Mouse (Mus musculus): ENCODE data around the gene Tmem106b. TPM values are rescaled to one million over a fixed set of nuclear protein-coding genes. Genes with fewer than 3 reads are reported as not detected.

The Tmem106b gene
- 27.9 and 33.7 TPM in 2 replicates for polyA plus RNA-seq (2015; fragmentation: Nextera tagmentation; extraction: Ambion mirVana)

DNA sequence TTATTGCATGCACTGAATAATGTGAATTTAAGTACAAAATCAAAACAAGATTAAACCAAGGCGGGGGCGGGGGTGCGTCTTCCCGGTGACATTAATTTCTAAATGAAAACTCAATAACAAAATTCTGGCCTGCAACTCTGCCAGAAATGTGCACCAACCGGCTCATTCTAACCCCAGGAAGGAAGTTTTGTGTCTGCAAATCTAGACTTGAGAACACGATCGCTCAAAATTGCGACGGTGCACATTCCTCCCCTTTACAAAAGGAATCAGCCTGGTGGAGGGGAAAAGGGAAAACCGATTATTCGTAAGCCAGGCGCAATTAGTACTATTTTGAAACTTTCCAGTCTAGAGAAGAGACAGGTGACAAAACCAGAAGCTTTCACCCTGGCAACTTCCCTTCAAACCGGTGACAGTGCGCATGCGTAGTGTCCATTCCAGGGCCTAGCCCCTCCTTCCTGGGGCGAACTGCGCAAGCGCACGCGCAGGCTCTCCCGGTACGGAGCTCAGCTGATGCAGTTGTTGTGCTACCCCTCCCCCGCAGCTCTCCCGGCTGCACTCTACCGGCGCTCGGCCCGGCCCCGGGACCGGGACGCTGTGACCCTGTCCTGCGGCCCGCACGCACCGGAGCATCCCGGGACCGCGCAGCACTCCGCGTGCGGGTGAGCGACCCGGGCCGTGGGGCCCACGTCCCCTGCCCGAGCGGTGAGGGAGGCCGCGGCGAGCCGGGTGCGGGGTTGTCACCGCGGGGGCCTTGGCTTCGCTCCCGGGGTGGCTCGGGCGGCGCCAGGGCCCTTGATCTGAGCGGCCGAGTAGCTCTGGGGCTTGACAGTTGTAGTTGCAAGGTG is at the start of gene Tmem106b:
Gene Tmem106b, plus strand, starts transcription at position 458 of the 845 bp plus-strand sequence.
- 3% methylated on average over 61 of the region's 61 CpGs for WGBS
- peak; percentile 100 for ATAC-seq (replicated peaks; ENCODE audit: insufficient number of reproducible peaks, insufficient read depth, low FRiP score, low read depth)
- Histone ChIP-seq H3K4me1 (replicated peaks) (peaks cover 4% of the 10 kb centered on the region), H3K27me3 (no peaks in the 10 kb centered on the region), H3K36me3 (peaks cover 18% of the 10 kb centered on the region; the same call in 1 of the 2 replicates), H3K4me3 (peak within 1 kb of the TSS; percentile 95), H3K27ac (peak within 1 kb of the TSS; percentile 94), H3K9ac (peak within 1 kb of the TSS; percentile 94), H3K9me3 (replicated peaks) (no peaks in the 10 kb centered on the region), H3K4me2 (peak within 1 kb of the TSS; percentile 69)

DNA sequence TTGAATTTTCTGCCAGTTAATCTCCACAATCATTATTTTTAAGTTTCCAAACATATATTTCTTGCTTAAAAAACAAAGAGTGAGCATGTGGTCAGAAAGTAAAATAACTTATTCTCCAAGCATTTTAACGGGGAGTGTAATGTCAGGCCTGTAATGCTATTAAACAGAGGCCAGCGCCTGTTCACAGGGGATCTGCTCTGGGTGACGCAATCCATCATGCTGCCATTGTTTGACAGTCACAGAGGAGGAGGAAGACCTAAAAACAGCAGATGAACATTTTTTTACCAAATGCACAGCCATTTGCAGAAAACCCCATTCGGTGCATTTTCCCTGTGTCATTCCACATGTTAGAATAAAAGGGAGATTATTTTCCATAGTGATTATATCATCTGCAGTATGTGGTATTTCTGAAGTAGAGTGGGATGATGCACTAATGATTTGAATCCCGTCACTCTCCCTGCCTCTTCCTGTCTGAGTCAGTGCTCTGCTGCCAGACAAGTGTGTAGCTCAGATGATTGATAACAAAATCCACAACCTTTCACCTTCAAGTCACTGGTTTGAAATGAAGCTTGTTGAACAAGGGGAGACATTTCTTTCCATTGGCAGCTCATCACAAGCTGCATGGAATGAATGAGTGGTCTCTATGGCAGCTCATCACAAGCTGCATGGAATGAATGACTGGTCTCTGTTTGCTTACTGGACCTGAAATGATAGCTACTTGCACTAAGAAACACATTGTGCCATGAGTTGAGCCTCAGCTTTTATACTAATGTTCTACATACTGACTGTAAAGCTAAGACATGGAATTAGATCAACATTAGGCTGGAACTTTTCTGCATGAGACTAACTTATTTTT is 48.1 kb upstream of the Tmem106b start:
- no peak for ATAC-seq (replicated peaks; ENCODE audit: insufficient number of reproducible peaks, insufficient read depth, low FRiP score, low read depth)
- Histone ChIP-seq H3K27me3 (no peaks in the 10 kb centered on the region), H3K4me3 (no peak overlapping the region), H3K27ac (no peak overlapping the region), H3K4me2 (no peak overlapping the region), H3K4me1 (replicated peaks) (no peaks in the 10 kb centered on the region; the same call in 1 of the 2 replicates), H3K36me3 (no peaks in the 10 kb centered on the region), H3K9me3 (replicated peaks) (no peaks in the 10 kb centered on the region), H3K9ac (no peak overlapping the region)
- WGBS: 35% methylated on average over 5 of the region's 5 CpGs

DNA sequence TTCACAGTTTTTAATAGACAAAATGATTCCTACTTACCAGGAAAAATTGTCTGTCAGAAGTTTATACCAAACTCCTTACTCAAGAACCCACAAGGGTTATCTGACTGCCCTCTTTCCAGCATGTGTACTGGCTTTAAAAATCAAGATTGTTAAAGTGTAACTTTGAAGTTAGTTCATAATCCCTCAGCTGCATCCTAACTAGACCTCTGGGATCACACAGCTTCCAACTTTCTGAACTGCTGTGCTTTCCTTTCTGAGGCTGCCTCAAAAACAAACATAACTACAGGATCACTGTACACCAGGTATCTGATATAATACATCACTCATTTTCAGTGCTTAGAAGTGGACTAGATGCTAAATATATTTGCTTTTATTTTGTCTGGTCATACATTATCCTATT is 39.0 kb upstream of the Tmem106b start:
- H3K9ac ChIP-seq: no peak overlapping the region
- H3K27me3 ChIP-seq: no peaks in the 10 kb centered on the region
- no peak overlapping the region for H3K4me3 ChIP-seq
- no peak overlapping the region for H3K4me2 ChIP-seq
- no peaks in the 10 kb centered on the region for H3K4me1 ChIP-seq (replicated peaks)
- no peaks in the 10 kb centered on the region for H3K36me3 ChIP-seq
- no peaks in the 10 kb centered on the region for H3K9me3 ChIP-seq (replicated peaks)
- no peak for ATAC-seq (replicated peaks; ENCODE audit: insufficient number of reproducible peaks, insufficient read depth, low FRiP score, low read depth)
- H3K27ac ChIP-seq: no peak overlapping the region

DNA sequence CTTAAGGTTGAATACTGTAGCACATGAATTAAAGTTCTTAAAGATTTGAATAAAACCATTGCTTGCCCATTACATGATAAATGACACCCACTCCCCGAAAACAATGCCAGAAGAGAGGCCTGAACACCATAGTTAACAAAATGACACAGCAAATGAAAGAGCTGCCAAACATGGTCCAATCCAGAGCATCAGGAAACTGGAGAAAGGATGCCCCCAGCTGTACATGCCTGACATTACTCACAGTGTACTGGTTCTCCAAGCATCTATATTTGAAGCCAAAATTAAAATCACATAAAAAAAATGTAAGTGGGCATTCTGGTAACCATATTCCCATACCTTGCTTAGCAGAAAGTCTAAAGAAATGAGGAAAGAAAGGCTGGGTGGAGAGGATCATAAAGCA is 38.6 kb upstream of the Tmem106b start:
- no peak overlapping the region for H3K4me2 ChIP-seq
- H3K9ac ChIP-seq: no peak overlapping the region
- no peak overlapping the region for H3K27ac ChIP-seq
- no peaks in the 10 kb centered on the region for H3K9me3 ChIP-seq (replicated peaks)
- no peak for ATAC-seq (replicated peaks; ENCODE audit: insufficient number of reproducible peaks, insufficient read depth, low FRiP score, low read depth)
- H3K4me3 ChIP-seq: no peak overlapping the region
- H3K27me3 ChIP-seq: no peaks in the 10 kb centered on the region
- WGBS: 56% methylated on average over 1 of the region's 1 CpGs
- H3K4me1 ChIP-seq (replicated peaks): no peaks in the 10 kb centered on the region
- H3K36me3 ChIP-seq: no peaks in the 10 kb centered on the region

DNA sequence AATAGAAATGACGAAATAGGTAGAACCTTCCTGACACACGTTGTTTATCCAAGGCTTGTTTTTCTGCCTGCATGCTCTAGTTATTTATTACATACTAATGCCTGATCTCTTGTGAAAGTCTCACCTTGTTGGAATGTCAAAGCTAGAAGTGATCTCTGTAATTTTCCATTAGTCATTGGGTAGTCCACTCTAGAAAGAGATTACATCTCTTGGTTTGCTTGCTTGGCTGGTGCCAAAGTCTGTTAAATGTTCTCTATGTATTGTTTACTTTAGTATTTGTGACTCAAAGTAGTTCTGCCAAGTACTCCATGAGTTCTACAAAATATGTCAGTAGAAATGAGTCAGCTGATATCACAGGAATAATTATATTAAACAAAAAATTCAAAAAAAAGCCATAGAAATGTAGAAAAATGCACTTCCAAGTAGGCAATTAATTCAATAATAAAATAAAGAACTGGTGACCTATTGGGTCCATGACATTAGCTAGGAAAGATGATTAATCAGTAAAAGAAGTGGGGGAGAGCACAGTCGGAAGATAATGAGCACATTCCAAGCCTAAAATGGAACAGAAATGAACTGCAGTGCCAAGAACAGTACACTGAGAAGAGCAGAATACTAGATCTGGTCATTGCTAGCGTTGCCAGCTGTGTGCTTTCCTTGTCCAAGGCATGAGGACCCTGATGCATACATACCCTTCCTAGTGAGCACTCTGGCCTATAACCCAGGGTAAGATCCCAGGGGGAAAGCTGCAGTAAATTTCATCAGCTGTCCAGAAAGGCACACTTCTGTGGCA is 17.0 kb upstream of the Tmem106b start:
- H3K9ac ChIP-seq: no peak overlapping the region
- no peaks in the 10 kb centered on the region for H3K27me3 ChIP-seq
- WGBS: 50% methylated on average over 4 of the region's 4 CpGs
- H3K9me3 ChIP-seq (replicated peaks): no peaks in the 10 kb centered on the region
- H3K36me3 ChIP-seq: no peaks in the 10 kb centered on the region
- no peak overlapping the region for H3K4me2 ChIP-seq
- H3K4me1 ChIP-seq (replicated peaks): peaks cover 4% of the 10 kb centered on the region
- H3K4me3 ChIP-seq: no peak overlapping the region
- no peak for ATAC-seq (replicated peaks; ENCODE audit: insufficient number of reproducible peaks, insufficient read depth, low FRiP score, low read depth)
- H3K27ac ChIP-seq: peak overlapping the region; percentile 7; the same call in 1 of the 2 replicates

DNA sequence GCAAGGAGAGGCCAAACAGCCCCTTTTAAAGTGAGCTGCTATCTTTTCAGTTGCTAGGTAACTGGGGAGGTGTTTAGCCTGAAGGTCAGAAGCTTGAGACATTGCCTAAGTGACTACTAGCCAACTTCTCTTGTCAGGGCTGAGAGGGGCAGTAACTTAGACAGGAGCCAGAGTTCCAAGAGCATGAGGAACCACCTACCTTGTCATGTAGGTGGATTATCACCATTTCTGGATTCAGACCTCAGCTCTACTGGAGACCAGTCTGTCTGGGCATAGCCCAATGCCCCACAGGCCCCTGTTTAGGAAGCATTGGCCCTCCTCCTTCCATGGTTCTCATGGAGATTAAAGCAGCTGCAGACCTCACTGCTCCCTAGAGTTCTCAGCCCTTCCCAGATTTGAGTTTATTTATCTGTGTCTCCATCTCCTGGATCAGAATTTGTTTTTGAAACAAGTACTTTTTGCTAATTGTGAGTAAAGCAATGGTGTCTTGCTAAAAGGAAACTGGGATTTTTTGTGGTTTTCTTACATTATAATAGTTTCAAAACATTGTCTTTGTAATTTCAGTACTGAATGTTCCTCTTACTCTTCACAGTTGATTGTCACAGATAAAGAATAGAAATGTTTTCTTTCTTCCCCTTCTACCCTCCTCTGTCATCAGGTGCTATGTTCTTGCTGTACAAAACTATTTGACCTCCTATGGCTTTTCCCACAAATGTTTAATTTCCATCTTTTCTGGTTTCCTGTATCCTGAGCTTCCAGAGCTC is 8.1 kb upstream of the Tmem106b start:
- ATAC-seq (replicated peaks; ENCODE audit: insufficient number of reproducible peaks, insufficient read depth, low FRiP score, low read depth): no peak
- Histone ChIP-seq H3K27me3 (no peaks in the 10 kb centered on the region), H3K4me1 (replicated peaks) (no peaks in the 10 kb centered on the region; the same call in 1 of the 2 replicates), H3K4me3 (no peak overlapping the region), H3K36me3 (no peaks in the 10 kb centered on the region), H3K9me3 (replicated peaks) (no peaks in the 10 kb centered on the region), H3K27ac (no peak overlapping the region), H3K9ac (no peak overlapping the region), H3K4me2 (no peak overlapping the region)

DNA sequence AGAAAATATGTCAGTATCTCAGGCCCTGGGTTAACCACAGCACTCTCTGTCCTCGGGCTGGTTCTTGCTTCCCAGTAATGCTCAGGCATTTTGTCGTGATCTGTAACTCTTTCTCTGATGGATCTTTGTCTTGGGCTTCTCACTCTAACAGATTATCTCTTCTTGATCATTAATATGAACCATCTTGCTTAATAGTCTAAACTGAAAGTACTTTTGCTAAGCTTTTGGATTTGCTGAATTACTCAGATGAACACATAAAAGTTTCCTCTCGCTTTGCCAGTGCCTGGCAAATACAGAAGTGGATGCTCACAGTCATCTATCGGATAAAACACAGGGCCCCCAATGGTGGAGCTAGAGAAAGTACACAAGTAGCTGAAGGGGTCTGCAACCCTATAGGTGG is 7.5 kb upstream of the Tmem106b start:
- no peak overlapping the region for H3K4me3 ChIP-seq
- no peaks in the 10 kb centered on the region for H3K9me3 ChIP-seq (replicated peaks)
- no peak overlapping the region for H3K27ac ChIP-seq
- H3K27me3 ChIP-seq: no peaks in the 10 kb centered on the region
- no peaks in the 10 kb centered on the region for H3K36me3 ChIP-seq
- no peak overlapping the region for H3K9ac ChIP-seq
- ATAC-seq (replicated peaks; ENCODE audit: insufficient number of reproducible peaks, insufficient read depth, low FRiP score, low read depth): no peak
- no peak overlapping the region for H3K4me2 ChIP-seq
- WGBS: 77% methylated on average over 4 of the region's 4 CpGs
- no peaks in the 10 kb centered on the region; the same call in 1 of the 2 replicates for H3K4me1 ChIP-seq (replicated peaks)

DNA sequence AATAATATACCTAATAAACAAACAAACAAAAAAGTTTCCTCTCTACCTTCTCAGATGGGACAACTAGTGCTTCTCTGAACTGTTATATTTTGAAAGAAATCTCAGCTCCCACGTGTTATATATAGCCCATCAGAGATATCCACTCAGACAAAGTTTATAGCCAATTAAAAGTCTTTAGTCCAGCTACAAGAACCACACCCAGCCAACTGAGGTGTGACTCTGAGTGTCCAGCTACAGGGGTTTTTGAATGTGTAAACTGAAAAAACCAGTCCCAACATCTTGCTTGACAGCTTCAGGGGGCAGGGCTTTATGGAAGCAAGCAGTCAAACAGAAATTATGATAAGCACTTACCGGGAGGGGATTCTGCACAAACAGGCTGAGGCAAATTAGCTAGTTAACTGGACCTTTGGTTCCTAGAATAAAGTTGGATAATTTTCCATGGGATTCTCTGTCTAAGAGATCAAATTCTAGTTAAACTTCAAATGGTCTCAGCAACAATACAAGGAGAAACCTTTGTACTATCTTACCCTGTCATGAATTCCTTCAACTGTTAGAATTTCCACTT is 6.8 kb upstream of the Tmem106b start:
- Histone ChIP-seq H3K36me3 (no peaks in the 10 kb centered on the region), H3K27me3 (no peaks in the 10 kb centered on the region), H3K4me3 (no peak overlapping the region), H3K4me1 (replicated peaks) (no peaks in the 10 kb centered on the region; the same call in 1 of the 2 replicates), H3K27ac (no peak overlapping the region), H3K4me2 (no peak overlapping the region), H3K9ac (no peak overlapping the region), H3K9me3 (replicated peaks) (no peaks in the 10 kb centered on the region)
- no peak for ATAC-seq (replicated peaks; ENCODE audit: insufficient number of reproducible peaks, insufficient read depth, low FRiP score, low read depth)
- 66% methylated on average over 2 of the region's 2 CpGs for WGBS

DNA sequence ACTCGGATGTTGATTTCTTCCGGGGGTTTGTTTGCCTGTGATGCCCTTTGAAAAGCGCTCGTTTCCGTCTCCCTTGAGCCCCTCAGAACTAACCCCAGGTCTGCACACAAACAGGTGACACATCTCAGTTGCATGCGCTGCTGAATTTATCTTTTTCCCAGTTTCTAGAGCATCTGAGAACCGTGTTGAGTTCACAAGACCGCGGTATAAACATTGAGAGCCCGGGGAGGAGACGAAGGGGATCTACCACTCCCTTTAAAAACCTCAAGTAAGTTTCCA is 527 bp downstream of the Tmem106b start:
- no peaks in the 10 kb centered on the region for H3K27me3 ChIP-seq
- H3K27ac ChIP-seq: peak overlapping the region; percentile 94
- H3K9me3 ChIP-seq (replicated peaks): no peaks in the 10 kb centered on the region
- H3K4me1 ChIP-seq (replicated peaks): peaks cover 4% of the 10 kb centered on the region
- peak overlapping the region; percentile 95 for H3K4me3 ChIP-seq
- peaks cover 20% of the 10 kb centered on the region; the same call in 1 of the 2 replicates for H3K36me3 ChIP-seq
- ATAC-seq (replicated peaks; ENCODE audit: insufficient number of reproducible peaks, insufficient read depth, low FRiP score, low read depth): no peak
- H3K9ac ChIP-seq: peak overlapping the region; percentile 94
- peak overlapping the region; percentile 69 for H3K4me2 ChIP-seq
- WGBS: under 1% methylated on average over 11 of the region's 11 CpGs

DNA sequence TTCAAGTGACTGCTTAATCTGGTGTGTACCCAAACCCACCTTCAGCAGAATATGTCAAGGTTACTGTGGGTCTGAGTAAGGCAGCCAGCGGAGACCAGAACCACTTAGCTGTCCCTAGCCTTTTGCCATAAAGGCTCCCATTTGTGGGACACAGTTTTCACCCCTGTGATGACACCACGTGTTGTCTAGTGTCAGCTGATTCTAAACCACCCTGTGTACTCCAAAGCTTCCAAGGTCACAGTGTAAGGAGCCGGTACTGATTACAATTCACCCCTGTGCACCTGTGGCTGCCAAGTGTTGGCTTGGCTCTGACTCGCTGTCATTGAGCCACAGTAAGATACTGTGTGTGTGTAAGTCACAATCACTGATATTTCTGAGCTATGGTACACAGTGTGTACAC is 926 bp downstream of the Tmem106b start:
- H3K4me2 ChIP-seq: peak overlapping the region; percentile 69
- peak overlapping the region; percentile 94 for H3K27ac ChIP-seq
- 26% methylated on average over 4 of the region's 4 CpGs for WGBS
- no peak for ATAC-seq (replicated peaks; ENCODE audit: insufficient number of reproducible peaks, insufficient read depth, low FRiP score, low read depth)
- peak overlapping the region; percentile 94 for H3K9ac ChIP-seq
- peaks cover 4% of the 10 kb centered on the region for H3K4me1 ChIP-seq (replicated peaks)
- H3K27me3 ChIP-seq: no peaks in the 10 kb centered on the region
- H3K4me3 ChIP-seq: peak overlapping the region; percentile 95
- H3K36me3 ChIP-seq: peaks cover 23% of the 10 kb centered on the region; the same call in 1 of the 2 replicates
- H3K9me3 ChIP-seq (replicated peaks): no peaks in the 10 kb centered on the region
